Mouse (Mus musculus) embryo, embryonic 11 days (tissue): ENCODE data around the gene Sorbs1.

ENCODE experiments used
- DNase-seq: peaks from one replicate; pipeline ENCODE4 v3.0.0-alpha.2; 2015

The Sorbs1 gene

DNA sequence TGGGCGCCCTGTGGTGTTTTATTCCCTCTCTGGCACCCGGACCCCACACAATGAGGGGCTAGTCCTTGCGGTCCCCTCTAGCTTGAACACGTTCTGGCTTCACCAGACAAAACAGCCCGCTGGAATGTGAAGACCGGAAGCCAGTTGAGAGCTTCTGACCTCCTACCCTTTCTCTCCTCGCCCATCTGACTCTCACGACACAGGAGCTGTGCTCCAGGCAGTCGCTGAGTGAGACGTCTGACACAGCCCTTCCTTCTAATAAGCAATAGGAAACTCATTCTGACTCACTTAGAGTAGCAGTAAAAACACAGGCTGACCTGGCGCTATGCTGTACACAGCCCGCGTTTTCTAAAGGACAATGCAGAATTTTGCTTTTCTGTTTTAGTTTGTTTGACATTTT is 259.8 kb downstream of the Sorbs1 start:
- peak; percentile 55 for DNase-seq

- no peak for DNase-seq
These were observed 262.5 kb downstream of the Sorbs1 start for GRCm38 (mm10) chr19:40251115-40251514.

GRCm38 (mm10) chr19:40249352-40249751 is 264.2 kb downstream of the Sorbs1 start:
- DNase-seq = no peak

DNA sequence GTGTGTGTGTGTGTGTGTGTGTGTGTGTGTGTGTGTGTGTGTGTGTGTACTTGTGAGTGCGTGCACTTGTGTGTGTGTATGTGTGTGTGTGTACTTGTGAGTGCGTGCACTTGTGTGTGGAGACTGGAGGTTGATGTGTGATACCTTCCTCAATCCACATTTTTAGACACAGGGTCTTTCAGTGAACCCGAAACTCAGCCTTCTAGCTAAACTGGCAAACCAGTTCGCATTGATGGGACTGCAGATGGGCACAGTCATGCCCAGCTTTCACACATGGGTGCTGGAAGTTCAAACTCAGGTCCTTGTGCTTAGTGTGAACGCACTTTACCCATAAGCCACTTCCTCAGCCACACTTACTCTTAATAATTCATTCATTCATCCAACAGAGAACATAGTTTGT is 265.1 kb downstream of the Sorbs1 start:
- DNase-seq = no peak

GRCm38 (mm10) chr19:40247268-40247666 is 266.3 kb downstream of the Sorbs1 start:
- peak; percentile 27 for DNase-seq

- no peak for DNase-seq
These were observed 266.8 kb downstream of the Sorbs1 start for GRCm38 (mm10) chr19:40246646-40247267.
